Mouse (Mus musculus) adrenal gland, postnatal 25 days (tissue): ENCODE results near the gene Hs3st5. TPM values are rescaled to one million over a fixed set of nuclear protein-coding genes. Genes with fewer than 3 reads are reported as not detected.
"Not testable (repeated sequence)": the region's sequence is repeated elsewhere in the genome, so short reads cannot be mapped to it uniquely, and the experiment has no call there.

Source experiments
- DNase-seq: peaks from one replicate; pipeline ENCODE4 v3.0.0; 2021; ENCODE audit warnings: mixed read lengths
- total RNA-seq: library from RNA; stranded (reverse); gene quantifications from 2 replicates; pipeline ENCODE4 v1.2.3, GENCODE M21; 2021

The Hs3st5 gene
- total RNA-seq, 1 experiment from 2014 or later: 1.2 TPM

DNA sequence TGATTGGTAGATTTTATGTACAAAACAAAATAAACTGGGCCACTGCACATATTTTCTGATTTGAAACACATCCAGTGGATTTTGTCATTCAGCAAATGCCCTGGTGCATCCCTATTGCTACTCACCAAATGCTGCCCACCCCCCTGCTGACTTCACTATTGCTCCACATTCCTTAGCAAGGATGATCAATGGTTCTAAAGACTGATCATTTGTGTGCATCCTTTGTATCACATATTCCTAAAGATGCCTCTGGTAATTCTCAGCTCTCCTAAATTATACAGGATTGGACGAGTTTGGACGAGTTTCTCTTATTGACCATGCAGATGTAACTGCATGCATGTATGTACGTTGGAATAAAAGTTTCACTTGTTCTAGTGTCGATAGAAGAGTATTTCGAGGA, 52.1 kb downstream of the Hs3st5 start:
- no peak for DNase-seq

GRCm38 (mm10) chr10:36567258-36567657, 60.6 kb downstream of the Hs3st5 start:
- no peak for DNase-seq

- DNase-seq: no peak
Measured at GRCm38 (mm10) chr10:36572540-36572939, 65.9 kb downstream of the Hs3st5 start.

DNA sequence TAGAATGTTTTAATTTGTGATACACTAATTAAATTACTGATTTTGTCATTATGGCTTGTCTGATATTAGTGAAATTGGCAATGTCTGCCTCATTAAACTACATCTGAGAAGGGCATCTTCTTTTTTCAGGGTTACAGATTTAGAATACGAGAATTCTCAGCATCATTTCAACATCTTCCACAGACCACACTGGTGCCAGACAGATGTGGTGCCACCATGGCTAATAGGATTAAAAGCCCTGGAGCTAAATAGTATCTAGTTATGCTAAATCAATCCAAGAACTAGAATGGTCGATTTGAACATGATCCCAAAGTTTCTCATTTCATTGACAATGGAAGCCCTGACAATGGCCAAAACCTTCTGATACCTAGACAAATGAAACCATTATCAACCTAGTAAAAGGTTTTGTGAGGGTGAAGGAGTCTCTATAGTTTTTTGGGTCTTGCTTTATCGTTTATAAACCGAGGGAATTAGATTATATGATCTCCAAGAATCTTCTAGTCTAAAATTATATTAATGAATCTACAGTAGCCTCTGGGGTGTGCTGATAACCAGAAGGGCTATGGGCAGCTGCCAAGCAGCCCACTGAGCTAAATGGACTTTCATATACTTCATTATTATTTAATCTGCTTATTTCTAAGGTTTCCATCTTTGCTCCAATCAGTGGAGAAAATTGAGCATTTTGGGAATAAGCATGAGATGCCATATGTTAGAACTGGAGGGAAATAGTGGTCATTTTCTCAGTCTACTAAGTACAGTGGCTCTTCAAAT, 71.9 kb downstream of the Hs3st5 start:
- no peak for DNase-seq

GRCm38 (mm10) chr10:36610400-36610799, 103.8 kb downstream of the Hs3st5 start:
- DNase-seq: no peak

DNA sequence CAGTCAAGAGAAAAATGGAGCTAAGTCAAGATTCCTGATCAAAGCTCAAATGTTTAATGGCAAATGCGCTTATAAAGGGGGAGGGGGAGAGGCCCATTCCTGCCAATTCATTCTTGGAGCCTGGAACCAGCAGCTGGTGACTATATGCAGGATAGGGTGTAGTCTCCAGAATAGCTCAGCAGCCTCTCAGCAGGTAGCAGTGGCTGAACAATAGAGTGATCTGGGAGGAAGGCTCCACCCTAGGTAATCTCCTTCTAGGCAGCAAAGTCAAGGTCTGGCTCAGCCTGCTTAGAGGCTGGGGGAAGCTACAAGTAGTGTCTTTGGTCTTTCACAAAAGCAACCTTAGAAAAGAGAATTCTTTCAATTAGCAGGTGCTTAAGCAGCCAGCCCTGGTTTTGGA, 104.8 kb downstream of the Hs3st5 start:
- DNase-seq: not testable (repeated sequence)

- DNase-seq: no peak
Measured at GRCm38 (mm10) chr10:36623037-36623436, 116.4 kb downstream of the Hs3st5 start.

GRCm38 (mm10) chr10:36627952-36628351, 121.3 kb downstream of the Hs3st5 start:
- DNase-seq: no peak

DNA sequence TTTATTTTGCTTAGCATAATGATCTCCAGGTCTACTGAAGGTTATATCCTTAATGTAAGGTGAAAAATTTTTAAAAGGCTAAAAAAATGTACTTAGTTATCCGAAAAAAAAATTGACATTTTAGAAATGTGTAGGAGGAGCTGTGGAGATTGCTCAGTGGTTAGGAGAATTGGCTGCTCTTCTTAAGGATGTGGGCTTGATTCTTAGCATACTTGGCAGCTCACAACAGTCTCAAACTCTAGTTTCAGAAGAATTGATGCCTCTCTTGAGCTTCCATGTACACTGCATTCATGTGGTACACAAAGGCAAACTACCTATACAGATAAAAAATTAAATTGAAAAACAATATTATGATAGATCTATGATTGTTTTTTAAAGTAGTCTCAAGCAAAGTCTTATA, 125.1 kb downstream of the Hs3st5 start:
- no peak for DNase-seq

GRCm38 (mm10) chr10:36650653-36651052, 144.0 kb downstream of the Hs3st5 start:
- no peak for DNase-seq

- DNase-seq: no peak
Measured at GRCm38 (mm10) chr10:36713974-36714373, 207.4 kb downstream of the Hs3st5 start.

- DNase-seq: no peak
Measured at GRCm38 (mm10) chr10:36726239-36726638, 219.6 kb downstream of the Hs3st5 start.

- no peak for DNase-seq
Measured at GRCm38 (mm10) chr10:36729361-36730098, 222.9 kb downstream of the Hs3st5 start.

DNA sequence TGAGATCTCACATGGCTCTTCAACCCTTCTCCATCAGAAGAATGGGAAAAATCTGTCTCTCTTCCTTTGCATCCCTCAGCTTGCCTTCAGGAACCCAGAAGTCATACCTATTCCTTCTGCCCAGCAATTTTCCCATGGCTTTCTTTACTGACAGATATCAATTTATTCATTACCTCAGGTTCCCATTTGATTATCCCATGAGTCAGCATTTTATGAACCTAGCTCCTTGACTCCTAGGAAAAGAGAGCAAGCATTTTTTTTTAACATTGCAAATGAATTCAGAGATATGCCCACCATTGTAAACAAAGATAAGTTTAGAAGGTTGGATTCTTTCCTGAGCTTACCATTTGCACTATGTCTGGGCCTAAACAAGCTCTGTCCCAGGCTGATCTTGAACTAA, 232.8 kb downstream of the Hs3st5 start:
- DNase-seq: no peak

DNA sequence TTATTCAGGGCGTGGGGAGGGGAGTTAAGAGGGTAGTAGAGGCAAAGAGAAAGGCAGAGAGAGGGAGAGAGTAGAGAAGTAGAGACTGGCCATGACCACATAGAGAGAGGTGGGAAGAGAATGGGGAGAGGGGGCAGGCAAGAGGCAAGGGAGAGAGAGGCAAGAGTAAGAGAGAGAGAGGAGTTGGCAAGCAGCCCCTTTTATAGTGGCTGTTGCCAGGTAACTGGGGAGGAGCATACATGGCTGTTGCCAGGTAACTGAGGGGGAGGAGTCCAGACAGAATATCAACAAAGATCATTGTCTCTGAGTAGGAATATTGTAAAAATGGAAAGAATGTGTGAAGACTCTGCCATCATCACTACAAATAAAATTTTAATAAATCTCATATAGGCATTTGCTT, 243.4 kb downstream of the Hs3st5 start:
- no peak for DNase-seq

DNA sequence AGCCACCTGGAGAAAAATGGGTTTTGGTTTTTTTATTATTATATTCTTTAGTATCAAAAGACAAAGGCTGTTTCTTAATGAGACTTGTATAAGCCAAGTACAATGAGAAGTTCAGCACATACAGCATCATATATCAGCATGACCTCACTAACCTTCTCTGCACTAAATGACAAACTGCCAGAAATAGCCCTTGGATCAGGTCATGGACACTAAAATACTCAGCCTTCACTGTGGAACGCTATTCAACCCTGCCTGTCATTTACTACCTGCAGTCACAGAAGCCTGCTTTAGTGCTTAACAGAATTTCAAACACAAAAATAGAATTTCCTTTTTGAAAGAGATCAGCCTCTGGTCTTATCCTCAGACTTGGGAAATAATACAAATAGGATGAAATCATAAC, 247.9 kb downstream of the Hs3st5 start:
- DNase-seq: no peak

GRCm38 (mm10) chr10:36773595-36773994, 267.0 kb downstream of the Hs3st5 start:
- no peak for DNase-seq

DNA sequence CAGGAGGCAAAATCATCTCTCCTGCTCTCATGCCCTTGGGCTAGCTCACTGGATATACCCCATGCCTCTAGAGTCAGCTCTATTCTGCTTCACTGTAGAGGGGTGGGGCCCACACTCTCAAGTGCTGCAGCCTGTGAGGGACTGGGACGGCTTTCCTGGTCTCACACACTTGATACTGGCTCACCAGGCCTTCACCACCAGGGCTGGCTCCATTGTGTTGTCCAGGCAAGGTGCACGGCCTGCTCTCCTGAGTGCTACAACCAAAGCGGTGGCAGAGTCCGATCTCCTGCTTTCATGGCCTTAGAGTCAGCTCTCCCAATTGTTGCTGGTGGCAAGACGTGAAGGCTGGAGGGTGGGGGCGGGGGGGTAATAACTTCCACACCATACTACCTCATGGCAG, 268.3 kb downstream of the Hs3st5 start:
- no peak for DNase-seq

DNA sequence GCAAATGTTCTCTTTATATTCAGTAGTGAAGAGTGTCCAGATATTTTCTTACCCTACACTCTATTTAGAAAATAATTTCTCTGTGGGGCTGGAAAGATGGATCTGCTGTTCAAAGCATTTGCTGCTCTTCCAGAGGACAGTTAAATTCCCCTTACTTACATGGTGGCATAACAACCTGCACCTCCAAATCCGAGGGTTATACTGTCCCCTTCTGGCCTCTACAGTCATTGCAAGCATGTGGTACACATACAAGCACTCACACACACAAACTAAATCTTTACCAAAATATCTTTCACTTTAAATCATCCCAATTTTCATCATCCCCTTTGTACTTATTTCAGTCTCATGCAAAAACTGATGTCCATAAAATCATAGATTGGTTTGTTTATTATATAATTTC, 275.0 kb downstream of the Hs3st5 start:
- no peak for DNase-seq

DNA sequence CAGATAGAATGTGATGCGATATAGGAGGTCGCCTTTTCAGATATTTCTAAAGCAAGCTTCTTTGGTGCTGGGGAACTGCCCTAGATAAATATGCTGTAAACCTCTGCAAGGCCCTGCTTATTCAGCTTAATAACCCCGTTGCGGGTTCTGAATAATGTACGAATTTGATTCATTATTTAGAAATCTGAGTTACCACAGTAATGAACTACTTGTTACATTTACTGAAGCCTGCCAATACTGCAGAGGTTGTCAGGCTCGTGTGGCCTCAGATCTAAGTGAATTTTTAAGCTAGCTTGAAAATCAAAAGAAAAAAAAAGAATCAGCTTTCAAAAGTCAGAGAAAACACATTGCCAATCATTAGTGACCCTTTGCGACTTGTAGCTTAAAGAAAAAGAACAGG, 280.4 kb downstream of the Hs3st5 start:
- DNase-seq: no peak

DNA sequence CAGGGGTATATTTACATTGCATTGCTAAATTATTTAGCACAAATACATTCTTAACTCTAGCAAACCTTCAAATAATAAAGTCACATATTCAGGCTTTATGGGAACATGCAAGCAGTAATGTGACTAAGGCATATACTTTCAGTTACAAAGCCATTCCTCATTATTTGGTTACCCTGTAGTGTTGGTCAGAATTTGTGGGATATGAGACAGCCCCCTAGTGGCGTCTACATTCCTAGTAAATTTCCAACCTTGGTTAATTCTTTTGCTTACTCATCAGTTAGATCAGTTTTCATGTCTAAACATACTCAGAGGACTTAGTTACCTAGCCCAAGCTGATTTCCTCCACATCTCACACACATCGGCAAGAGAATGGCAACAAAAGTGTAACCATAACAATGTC, 285.2 kb downstream of the Hs3st5 start:
- no peak for DNase-seq

DNA sequence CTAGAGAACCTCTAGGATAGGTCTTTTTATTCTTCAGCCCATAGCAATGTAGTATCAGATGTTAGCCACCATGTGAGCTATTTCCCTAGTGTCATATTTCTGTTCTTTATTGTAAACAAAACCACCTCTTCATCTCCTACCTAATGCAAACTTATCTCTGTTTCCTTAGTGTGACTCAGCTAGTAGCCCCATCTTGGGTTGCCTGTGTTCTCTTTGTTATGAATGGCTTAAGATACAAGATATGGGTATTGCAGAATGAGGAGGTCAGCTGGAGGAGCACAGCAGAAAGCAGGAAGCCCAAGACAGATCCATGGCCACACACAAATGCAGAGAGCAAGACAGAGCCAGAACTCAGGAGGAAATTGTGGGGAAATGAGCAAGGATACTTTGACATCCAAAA, 288.7 kb downstream of the Hs3st5 start:
- DNase-seq: no peak

DNA sequence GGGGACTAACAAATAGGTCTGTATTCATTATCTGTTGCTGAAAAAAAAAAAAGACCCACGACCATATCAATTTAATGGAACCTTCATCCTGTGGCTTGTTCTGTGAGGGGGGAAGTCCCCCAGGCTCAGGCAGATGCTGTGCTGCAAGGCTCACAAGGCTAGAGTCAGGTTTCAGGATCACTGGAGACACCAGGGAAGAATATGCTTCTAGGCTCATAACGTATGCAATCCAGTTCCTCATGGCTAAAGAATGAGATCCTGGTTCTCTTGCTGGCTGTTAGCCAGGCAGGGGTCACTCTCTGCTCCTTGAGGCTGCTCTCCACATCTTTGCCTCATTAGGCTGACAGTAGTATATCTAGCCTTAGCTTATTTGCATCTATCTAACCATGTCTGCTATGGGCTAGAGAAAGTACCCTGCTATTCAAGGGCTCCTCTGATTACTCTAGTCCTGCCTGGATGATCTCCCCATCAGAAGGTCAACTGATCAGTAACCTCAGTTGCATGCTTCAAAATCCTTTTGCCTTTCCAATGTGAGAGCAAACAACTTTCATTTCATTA, 294.4 kb downstream of the Hs3st5 start:
- no peak for DNase-seq

DNA sequence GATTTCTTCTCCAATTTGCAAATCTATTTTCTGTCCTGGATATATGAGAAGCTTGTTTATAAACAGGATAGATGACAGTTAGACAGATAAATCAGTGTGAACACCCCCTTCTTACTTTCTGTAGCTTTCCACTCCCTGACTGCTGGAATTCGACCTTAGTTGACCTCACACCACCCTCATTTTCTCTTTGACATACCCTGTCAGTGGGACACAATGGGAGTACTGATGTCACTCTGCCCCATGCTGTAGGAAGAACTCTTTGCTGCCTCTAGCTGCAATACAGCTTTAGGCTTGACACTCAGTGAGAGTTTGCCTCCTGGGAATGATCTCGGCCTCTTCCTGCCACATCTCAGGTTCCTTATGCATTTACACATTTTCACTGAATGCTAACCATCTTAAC, 297.1 kb downstream of the Hs3st5 start:
- DNase-seq: no peak
